Mouse (Mus musculus) adrenal gland, postnatal 25 days (tissue): ENCODE measurements at regions not wholly inside any gene's neighbourhood (a gene's known extent, or its start where the extent isn't known, plus 50 kb on each side); places are given as distances from the start of the nearest gene placed in this dataset.

Experiments
- DNase-seq: peaks from one replicate; pipeline ENCODE4 v3.0.0; 2021; ENCODE audit warnings: mixed read lengths

- no peak for DNase-seq
Observed at GRCm38 (mm10) chr3:61740088-61740487, 374.3 kb upstream of the B430305J03Rik start.

DNA sequence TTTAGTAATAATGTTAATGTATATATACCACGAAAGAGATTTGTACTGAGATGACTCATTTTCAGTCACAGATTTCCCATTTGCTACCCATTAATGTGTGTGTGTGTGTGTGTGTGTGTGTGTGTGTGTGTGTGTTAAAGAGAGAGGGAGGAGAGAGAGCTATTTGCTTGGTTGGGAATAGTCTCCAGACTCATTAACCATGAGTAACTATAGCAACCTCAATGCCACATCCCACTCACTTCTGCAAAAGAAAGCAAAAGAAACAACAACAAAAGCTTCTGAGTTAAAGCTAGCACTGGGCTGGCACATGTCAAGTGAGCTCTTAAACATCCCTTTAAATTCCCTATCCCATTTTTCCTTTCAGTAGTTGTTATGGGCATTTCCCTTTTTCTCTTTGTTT is 372.8 kb upstream of the B430305J03Rik start:
- DNase-seq: no peak

DNA sequence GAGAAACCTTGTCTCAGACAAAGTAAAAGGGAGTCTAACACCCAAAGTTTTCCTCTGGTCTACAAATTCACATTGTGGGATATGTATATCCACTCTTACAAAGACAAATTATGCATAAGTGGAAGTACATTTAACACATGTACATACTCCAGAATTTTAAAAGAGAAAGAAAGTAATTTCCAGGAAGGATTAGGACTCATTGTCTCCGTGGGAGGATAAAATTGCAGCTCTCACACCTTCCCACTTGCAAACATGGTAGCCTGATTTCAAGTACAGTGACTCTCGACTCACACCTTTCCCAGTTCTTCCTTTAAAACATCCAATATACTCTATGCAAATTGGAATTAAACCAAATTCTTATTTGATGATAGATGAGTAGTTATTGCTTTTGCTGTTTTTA is 351.0 kb upstream of the B430305J03Rik start:
- DNase-seq: no peak

- peak; percentile 10 for DNase-seq
Observed at GRCm38 (mm10) chr3:61687933-61688705, 322.4 kb upstream of the B430305J03Rik start.

- no peak for DNase-seq
Observed at GRCm38 (mm10) chr3:61670874-61671273, 305.1 kb upstream of the B430305J03Rik start.

DNA sequence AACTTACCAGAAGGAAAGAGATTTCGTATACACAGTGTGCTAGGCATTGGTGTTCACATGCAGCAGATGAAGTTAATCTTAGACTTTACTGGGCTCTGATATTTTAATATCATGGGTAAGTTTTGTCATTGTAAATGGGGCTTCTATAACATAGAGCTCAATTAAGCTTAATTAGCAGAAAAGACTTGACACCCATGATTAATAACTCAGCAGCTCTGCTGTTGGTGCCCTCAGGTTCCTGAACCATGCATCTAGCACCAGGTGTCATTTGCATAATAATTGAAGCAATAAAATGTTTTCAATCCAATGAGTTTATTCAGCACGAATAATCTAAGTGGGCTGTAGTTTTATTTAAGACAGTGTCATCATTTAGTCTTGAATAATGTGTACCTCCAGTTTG is 290.4 kb upstream of the B430305J03Rik start:
- DNase-seq: no peak

DNA sequence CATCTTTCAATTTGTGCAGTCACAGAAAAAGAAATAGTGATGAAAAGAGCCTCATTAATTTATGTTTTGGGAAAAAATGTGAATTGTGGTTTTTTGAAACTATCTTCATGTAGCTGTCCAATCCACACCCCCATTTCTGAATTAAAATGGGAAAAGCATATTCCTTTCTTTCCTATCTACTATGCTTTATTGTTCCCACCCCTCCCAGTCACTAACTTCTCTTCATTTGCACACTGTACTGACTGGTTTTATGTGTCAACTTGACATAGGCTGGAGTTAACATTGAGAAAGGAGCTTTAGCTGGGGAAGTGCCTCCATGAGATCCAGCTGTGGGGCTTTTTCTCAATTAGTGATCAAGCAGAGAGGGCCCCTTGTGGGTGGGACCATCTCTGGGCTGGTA is 262.8 kb upstream of the B430305J03Rik start:
- DNase-seq: no peak

DNA sequence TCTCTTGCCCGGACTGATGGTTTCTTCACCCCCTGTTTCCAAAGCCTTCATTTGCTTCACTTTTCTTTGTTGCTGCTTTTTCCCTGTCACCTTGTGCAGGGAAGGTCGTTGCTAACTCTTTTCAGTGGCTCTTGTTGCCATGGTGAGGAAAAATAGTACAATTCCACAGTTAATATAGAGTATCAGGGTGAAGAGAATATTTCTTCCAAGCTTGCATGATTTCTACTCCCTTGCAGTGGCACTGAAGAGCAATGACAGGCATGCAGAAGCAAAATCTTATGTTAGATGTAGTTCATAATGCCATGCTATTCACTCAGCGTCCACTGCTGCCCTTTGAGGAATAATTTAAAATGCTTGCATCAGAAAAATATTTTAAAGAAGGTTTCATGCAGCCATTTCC is 262.3 kb upstream of the B430305J03Rik start:
- DNase-seq: no peak

DNA sequence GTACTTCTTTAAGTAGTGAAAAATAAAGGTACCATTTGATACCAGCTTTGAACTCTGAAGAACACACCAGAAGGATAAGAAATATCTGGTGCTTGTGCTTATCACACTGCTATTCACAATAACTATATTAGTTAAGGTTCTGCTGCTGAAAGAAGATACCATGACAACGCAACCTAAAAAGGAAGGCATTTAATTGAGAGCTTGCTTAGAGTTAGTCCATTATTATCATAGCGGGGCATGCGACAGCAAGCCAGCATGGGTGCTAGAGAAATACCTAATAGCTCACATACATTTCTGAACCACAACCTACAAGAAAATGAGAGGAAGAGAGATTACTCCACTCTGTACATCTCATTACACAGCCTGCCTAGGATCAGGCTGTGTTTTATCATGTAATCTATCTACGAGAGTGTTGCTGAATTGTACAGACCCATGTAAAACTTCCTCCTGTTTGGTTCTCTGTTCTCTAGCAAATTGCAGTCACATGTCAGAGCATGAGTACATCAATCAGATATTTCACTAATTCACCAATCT is 258.3 kb upstream of the B430305J03Rik start:
- no peak for DNase-seq

DNA sequence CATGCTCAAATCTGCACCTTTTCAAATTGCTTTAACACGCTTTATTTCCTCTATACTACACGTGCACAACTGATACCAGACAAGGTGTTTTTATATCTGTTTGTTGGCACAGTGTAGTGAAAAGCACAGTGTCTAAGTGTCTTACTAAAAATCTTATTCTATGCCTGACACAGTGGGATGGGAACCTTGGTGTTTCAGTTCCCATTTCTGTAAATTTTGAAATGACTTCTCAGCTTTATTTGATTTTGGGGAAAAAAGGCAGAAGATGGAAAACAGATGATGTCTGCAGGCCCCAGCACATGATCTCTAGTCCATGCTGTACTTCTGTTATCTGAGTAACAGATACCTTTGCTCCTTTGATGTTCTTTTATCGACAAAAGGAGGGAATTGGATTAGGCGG is 239.7 kb upstream of the B430305J03Rik start:
- DNase-seq: no peak

DNA sequence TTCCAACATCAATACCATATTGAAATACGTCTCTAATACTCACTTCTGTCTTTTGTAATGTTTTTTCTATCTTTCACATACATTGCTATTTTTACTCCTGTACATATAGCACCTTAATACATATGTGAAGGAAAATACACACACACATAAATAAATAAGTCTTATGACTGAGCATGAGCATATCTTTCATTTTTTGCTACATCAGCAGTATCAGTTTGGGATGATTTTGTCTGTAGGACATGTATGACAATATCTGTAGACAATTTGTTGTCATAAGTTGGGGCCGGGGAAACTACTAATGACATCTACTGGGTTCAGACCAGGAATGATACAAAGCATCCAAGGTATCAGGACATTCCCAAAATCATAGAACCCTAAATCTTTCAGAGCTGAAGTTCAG is 237.1 kb upstream of the B430305J03Rik start:
- DNase-seq: no peak

DNA sequence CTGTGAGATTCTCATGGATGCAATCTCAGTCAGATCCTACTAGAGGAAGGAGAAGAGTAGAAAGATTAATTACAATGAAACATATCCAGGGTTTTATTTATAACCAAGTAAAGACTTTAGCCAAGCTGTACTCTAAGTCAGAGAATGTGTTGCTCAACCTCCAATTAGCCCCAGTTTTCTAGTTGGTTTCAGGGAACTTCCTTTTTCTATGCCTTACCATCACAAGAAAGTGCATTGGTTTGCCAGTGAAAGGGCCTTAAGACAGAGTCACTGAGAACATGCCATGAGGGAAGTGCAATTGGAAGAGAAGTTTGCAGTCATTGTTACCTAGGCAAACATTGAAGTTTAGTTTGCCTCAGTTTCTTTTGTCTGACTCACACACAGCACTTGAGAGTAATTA is 229.8 kb upstream of the B430305J03Rik start:
- DNase-seq: no peak

DNA sequence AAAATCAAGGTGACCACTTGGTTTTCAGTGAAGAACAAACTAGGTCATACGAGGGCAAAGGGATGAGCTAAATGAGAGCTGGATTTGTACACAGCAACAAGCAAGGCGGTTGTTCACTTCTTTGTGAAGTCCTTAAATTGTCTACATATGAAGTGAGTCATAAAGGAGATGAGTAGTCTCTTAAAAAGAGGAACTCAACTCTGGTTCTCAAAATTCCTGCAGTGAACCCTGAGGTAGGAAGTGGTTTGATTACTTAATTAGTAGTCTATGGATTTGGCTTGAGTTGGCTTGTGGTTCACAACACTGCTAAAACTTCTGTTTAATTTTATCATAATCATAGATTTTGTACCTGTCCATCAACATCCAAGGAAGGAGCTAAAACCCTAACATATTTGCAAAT is 226.6 kb upstream of the B430305J03Rik start:
- DNase-seq: no peak

DNA sequence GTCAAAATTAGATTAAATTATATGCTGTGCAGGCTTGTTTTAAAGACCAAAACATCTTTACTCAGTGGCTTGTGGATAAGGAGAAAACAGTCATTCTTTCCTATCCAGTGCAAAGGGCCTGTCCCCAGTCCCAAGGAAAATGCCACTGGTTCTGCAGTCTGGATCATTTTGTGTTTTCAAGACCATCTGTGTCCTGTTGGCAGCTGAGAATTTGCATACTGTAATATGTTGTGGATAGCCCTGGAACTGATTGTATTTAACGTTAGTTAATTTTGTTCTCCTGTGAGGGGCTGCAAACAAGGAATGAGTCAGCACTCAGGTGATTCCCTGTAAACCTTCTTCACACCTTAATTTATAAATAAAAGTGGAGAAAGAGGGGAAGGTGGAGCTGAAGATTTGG is 217.9 kb upstream of the B430305J03Rik start:
- no peak for DNase-seq

GRCm38 (mm10) chr3:61582927-61583326 is 217.2 kb upstream of the B430305J03Rik start:
- DNase-seq: no peak

DNA sequence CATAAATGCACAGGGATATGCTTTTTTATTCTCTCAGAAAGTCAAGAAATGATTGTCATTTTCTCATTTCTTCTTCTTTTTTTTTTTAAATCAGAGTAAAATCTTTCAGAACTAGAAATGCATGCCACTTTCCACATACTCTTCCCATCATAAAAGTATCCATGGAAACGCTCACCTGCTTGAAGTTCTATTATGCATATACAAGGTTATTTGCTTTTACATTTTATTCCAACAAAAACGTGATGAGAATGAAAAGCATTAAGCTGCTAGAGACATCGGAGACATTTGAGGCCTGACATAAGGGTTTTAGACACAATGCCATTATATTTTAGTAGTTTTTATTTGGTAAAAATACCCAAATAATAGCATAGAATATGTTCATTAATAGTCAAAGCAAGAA is 214.5 kb upstream of the B430305J03Rik start:
- DNase-seq: no peak

DNA sequence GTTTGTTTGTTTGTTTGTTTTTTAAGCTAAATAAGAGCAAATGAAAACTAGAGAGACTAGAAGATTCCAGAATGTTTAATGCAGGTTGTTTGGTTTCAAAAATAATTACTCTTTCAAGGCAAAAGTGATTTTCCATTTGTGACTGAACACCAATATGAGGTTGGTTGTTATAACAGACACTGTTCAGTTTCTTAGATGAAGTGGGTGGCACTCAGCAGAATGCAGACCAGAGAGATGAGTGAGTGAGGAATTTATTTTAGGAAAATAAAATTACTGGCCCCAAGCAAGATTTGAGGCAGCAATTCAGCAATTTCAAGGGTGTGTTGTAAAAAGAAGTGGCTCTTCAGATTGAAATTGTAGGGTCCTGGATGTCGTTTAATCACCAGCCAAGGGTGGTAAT is 171.4 kb upstream of the B430305J03Rik start:
- no peak for DNase-seq

DNA sequence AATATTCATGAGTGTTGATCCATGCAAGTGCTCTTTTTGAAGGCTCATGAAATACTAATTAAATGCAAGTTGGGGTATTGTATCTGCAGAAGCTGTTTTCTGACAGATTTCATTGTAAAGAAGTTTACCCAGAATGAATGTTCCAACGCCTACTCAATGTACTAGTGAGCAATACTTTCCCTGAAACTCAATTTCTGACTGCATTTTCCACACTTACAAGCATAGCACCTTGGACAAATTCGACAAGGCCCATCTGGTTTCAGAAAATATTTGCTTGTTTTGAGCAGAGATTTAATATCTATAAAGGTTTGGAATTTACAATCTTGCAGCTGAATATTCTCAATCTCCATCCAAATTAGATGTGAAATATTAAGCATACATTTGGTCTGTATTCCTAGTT is 170.0 kb upstream of the B430305J03Rik start:
- DNase-seq: no peak

DNA sequence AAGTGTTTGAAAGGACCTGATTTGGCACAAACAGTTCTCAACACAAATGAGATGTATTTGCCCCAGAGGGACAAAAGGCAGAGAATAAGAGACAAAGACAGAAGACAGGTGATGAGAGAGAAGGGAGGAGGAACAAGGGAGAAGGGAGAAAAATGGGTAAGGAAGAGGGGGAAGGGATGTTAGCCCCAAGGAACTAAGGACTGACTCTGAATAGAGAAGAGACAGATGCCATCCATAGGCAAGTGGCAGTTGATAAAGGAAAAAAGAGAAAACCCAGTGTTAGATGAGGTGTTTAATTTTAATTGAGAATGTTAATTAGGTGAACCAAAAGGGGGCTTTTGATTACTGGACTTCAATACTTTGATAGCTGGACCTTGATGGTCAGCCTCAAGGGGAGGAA is 137.4 kb upstream of the B430305J03Rik start:
- no peak for DNase-seq

DNA sequence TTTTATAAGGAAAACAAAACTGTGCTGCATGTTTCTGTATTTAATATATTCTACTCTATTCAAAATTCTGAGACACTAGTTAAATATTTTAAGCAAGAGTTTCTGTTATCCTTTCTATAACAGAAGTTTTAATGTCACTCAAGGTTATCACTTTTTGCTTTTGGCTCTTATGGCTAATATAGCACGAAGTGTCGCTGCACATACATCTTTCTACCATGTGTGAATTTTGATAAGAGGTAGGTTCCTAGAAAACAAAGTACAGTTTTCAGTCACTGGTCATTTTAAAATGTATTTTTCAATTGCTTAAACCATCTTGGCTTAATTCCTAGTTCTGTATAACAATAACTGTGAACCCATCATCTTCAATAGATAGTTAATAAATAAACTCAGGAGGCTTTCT is 129.1 kb upstream of the B430305J03Rik start:
- no peak for DNase-seq

DNA sequence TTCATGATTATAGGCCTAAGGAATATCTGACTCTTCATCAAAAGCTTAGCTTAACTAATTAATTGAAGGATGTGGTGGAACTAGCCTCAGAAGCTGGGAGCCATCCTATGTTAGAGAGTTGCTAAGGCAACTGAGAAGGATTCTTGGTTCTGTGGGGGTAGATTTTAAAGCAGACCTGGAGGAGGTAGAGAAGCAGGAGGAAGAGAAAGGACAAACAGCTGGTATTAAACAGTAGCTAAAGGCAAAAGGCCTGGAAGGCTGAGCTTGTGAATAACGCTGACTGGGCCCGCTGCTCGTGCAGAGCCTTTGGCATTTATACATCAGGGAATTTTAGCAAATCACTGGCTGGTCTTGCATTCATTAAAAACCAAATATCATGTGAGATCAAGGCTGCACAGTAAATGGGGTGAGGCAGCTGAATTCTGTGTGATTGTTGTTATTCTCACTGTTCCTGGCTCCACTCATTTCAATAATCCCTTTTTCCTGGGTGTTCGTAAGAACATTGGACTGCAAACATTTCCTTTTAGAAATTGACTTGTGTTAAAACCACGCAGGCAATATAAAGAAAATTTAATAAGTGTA is 121.1 kb upstream of the B430305J03Rik start:
- no peak for DNase-seq

DNA sequence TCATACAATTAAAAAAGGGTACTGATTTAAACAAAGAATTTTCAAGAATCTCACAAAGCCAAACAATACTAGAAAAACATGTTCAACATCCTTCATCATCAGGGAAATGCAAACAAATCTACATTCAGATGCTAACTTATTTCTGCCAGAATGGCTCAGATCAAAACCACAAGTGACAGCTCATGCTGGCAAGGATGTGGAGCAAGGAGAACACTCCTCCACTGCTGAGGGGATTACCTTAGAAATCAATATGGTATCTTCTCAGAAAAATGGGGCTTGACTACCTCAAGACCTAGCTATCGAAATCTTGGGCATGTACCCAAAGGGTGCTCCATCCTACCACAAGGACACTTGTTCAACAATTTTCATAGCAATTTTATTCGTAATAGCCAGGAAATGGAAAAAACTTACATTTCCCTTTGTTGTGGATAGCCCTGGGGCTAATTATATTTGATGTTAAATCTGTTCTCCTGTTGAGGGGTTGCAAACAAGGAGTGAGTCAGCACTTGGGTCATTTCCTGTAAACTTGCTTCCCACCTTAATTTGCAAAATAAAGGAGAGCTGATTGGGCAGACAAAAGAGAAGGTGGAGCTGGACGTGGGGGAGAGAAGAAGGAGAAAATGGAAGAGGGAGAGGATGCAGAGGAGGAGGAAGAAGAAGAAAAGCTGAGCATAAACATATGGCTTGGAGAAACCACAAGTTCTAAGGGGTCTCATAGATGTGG is 113.3 kb upstream of the B430305J03Rik start:
- DNase-seq: no peak

GRCm38 (mm10) chr3:61475018-61475417 is 109.3 kb upstream of the B430305J03Rik start:
- DNase-seq: no peak
